Mouse (Mus musculus) thymus, adult 2 months (tissue): ENCODE results near the gene Babam2. TPM values are rescaled to one million over a fixed set of nuclear protein-coding genes. Genes with fewer than 3 reads are reported as not detected.
"Not testable (repeated sequence)": the region's sequence is repeated elsewhere in the genome, so short reads cannot be mapped to it uniquely, and the experiment has no call there.

Experiments used
- DNase-seq: peaks from one replicate; pipeline ENCODE4 v3.0.0; 2021
- H3K27ac ChIP-seq: fragments of 200-500 bp; 2 replicates; pipeline ENCODE4 v1.5.1; 2012; ENCODE audit warnings: low read length, control low read depth; ENCODE audit not compliant: control insufficient read depth, insufficient read depth
- H3K27me3 ChIP-seq: fragments of 200-500 bp; 2 replicates; pipeline ENCODE4 v1.6.1; 2012; ENCODE audit warnings: mild to moderate bottlenecking, low read length, moderate library complexity, mixed read lengths; ENCODE audit not compliant: control insufficient read depth, insufficient read depth
- H3K36me3 ChIP-seq: fragments of 200-500 bp; 2 replicates; pipeline ENCODE4 v1.6.1; 2012; ENCODE audit warnings: mild to moderate bottlenecking, low read length, moderate library complexity; ENCODE audit not compliant: control insufficient read depth, insufficient read depth
- H3K4me1 ChIP-seq: fragments of 200-500 bp; replicated peaks from 2 replicates; pipeline ENCODE4 v1.6.1; 2012; ENCODE audit warnings: low read length; ENCODE audit not compliant: control insufficient read depth, insufficient read depth
- H3K4me3 ChIP-seq: fragments of 200-500 bp; 2 replicates; pipeline ENCODE4 v1.5.1; 2012; ENCODE audit warnings: mild to moderate bottlenecking, low read length, control low read depth, moderate library complexity; ENCODE audit not compliant: control insufficient read depth, insufficient read depth
- CTCF ChIP-seq: fragments of 200-500 bp; IDR thresholded peaks from 2 replicates; pipeline ENCODE4 v1.5.1; 2012; ENCODE audit warnings: mild to moderate bottlenecking, control low read depth, low read length, moderate library complexity, borderline replicate concordance; ENCODE audit not compliant: control insufficient read depth, poor library complexity, insufficient read depth; ENCODE audit errors: extremely low read depth
- POLR2A ChIP-seq: fragments of 200-500 bp; IDR thresholded peaks from 2 replicates; pipeline ENCODE4 v1.6.1; 2012; ENCODE audit warnings: mild to moderate bottlenecking, low read length, control low read depth, moderate library complexity; ENCODE audit not compliant: control insufficient read depth, poor library complexity, insufficient read depth; ENCODE audit errors: extremely low read depth
- WGBS: fragments of 180-500 bp; shearing (Covaris S2); methylation state at CpG from one replicate; pipeline ENCODE4 v1.1.7; 2018; 5-methylcytosine and 5-hydroxymethylcytosine counted together
- polyA plus RNA-seq: library from polyadenylated mRNA; depleted of rRNA; stranded (reverse); fragments of >200 nt; gene quantifications from 2 replicates; pipeline ENCODE4 v1.2.3, GENCODE M21; 2012

Babam2 gene
- polyA plus RNA-seq, 1 experiment, result 16.1 TPM

DNA sequence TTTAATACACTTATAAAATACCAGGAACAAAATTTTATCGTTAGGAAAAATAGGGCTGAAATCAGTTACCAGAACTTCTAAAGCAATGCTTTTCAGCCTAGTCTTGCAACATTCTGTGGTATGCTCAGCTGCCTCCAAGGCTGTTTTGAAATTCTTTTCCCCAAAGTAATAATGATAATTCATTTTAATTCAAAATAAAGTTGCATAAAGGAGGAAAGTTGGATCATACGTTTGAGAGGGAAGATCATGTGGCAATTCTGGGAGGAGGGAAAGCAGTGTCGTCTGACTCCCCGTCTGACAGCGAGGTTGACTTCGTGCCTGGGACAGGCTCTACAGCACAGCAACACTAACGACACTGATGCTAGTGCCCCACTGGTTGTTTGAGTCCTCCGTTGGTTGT is 95.4 kb downstream of the Babam2 start:
- Histone ChIP-seq H3K27me3 (no peaks in the 10 kb centered on the region), H3K4me3 (no peak overlapping the region), H3K27ac (no peak overlapping the region), H3K36me3 (no peaks in the 10 kb centered on the region), H3K4me1 (no peaks in the 10 kb centered on the region)
- 95% methylated on average over 8 of the region's 8 CpGs for WGBS
- TF ChIP-seq POLR2A, result no peak
- TF ChIP-seq CTCF, result no peak
- DNase-seq, result no peak

DNA sequence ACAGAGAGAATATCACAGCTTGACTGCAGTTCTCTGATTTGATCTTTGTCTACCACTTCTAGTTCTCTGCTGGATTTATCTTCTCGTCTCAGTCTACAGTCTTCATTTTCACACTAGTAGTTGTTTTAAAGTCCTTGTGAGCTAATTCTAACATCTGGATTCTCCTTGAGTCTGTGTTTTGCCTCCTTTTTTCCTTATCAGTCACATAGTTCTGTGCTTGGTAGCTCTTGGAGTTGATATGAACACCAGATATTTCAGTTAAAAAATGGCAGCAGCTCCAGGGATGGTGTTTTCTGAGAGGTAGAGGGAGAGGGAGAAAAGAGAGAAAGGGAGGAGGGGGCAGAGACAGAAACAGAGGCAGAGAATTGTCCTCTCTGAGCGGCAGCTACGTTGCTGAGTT is 97.9 kb downstream of the Babam2 start:
- WGBS, result 99% methylated on average over 3 of the region's 3 CpGs
- no peak overlapping the region for H3K4me3 ChIP-seq
- H3K4me1 ChIP-seq, result no peaks in the 10 kb centered on the region
- H3K27ac ChIP-seq, result no peak overlapping the region
- no peaks in the 10 kb centered on the region for H3K27me3 ChIP-seq
- no peaks in the 10 kb centered on the region for H3K36me3 ChIP-seq
- DNase-seq, result no peak
- TF ChIP-seq CTCF (no peak), POLR2A (no peak)

DNA sequence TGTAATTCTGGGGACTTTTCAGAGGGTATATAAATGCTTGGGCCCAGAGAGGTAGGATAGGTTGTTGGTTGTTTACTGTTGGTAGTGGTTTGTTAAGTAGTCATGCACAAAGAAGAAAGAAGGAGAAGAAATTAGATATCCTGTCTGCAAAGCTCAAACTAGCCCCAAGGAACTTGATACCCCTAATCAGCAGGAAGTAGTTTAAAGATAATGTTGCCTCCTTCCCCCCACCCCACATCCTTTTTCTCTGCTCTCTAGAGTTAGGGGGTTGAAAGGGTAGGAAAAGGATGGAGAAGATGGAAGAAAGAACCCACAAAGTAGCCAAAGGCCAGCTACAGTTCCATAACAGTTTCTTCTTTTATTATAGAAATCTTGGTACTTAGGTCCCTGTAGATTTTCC is 99.5 kb downstream of the Babam2 start:
- H3K4me1 ChIP-seq, result no peaks in the 10 kb centered on the region
- DNase-seq, result no peak
- H3K27ac ChIP-seq, result no peak overlapping the region
- H3K36me3 ChIP-seq, result no peaks in the 10 kb centered on the region
- no peak overlapping the region for H3K4me3 ChIP-seq
- TF ChIP-seq CTCF (no peak), POLR2A (no peak)
- no peaks in the 10 kb centered on the region for H3K27me3 ChIP-seq

DNA sequence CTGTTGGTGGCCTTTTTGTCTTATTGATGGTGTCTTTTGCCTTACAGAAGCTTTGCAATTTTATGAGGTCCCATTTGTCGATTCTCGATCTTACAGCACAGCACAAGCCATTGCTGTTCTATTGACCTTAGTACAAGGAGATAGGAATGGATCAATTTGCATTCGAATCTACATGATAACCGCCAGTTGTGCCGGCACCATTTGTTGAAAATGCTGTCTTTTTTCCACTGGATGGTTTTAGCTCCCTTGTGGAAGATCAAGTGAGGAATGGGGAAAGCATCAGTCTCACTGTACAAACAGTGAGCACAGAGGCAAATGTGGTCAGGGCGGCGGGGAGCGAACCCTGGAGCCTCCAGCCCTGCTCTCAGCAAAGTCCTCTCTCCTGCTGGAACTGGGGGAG is 106.7 kb downstream of the Babam2 start:
- not testable (repeated sequence) for H3K27ac ChIP-seq, H3K4me3 ChIP-seq, DNase-seq, H3K27me3 ChIP-seq, H3K4me1 ChIP-seq, H3K36me3 ChIP-seq
- WGBS, result 97% methylated on average over 8 of the region's 8 CpGs

DNA sequence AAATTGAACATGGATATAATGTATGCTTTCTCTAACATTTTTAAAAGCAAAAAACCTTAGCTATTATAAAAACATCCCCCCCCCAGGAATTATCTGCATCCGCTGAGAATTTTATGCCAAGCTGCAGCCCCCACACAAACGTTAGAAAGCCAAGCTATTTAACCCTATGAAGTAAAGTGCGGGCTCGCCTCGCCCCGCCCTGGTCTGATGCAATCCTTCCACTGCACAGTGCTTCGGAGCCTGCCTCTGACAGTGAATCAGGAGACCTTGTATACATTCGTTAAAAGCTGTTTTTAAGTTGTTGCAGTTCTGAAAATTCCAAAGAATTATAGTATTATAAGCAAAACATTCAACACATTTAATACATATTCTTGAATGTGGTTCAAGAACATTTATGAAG is 107.3 kb downstream of the Babam2 start:
- Histone ChIP-seq H3K36me3 (no peaks in the 10 kb centered on the region), H3K4me3 (no peak overlapping the region), H3K27ac (no peak overlapping the region), H3K4me1 (no peaks in the 10 kb centered on the region), H3K27me3 (no peaks in the 10 kb centered on the region)
- 96% methylated on average over 8 of the region's 8 CpGs for WGBS
- no peak for DNase-seq
- TF ChIP-seq CTCF (no peak), POLR2A (no peak)

DNA sequence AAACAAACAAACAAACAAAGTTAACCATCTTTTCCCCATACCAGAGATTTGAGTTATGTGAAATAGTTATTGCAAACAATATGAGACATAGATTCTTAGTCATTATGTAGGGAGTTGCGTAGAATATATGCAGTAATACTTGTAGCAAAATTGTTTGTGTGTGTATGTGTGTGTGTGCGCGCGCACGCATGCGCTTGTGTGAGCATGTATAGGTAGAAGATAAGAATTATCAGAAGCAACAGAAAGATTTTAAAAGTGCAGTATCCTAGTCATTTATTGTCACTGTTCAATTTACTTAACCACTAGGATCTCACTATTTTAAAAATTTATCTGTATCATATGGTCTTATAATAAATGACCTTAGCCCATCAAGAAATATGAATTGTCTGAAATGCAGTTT is 109.8 kb downstream of the Babam2 start:
- Histone ChIP-seq H3K4me3 (no peak overlapping the region), H3K36me3 (no peaks in the 10 kb centered on the region), H3K27ac (no peak overlapping the region), H3K4me1 (peaks cover 4% of the 10 kb centered on the region), H3K27me3 (no peaks in the 10 kb centered on the region)
- WGBS, result 98% methylated on average over 6 of the region's 6 CpGs
- TF ChIP-seq CTCF, result no peak
- no peak for TF ChIP-seq POLR2A
- no peak for DNase-seq

DNA sequence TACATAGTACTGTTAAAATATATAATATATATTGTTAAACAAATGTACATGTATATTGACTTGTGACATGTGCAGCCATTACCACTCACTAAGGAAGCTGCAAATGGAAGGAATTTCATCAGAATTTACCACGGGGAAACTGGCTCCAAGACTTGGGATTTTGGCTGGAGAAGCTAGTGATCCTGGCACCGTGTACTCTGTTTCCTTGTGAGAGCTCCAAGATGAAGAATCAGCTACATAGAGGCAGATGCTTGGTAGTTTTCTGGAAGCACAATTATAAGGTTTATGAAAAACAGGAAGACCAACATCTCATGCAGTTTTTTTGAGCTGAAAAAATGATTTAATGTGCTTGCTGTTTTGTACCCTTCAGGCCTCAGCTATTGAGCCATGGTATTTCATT is 110.8 kb downstream of the Babam2 start:
- WGBS, result 89% methylated on average over 2 of the region's 2 CpGs
- Histone ChIP-seq H3K4me3 (no peak overlapping the region), H3K36me3 (no peaks in the 10 kb centered on the region), H3K4me1 (peaks cover 4% of the 10 kb centered on the region), H3K27ac (no peak overlapping the region), H3K27me3 (no peaks in the 10 kb centered on the region)
- TF ChIP-seq CTCF (no peak), POLR2A (no peak)
- DNase-seq, result no peak
